Mouse (Mus musculus): ENCODE measurements around the gene Dmrtc1a. TPM values are rescaled to one million over a fixed set of nuclear protein-coding genes. Genes with fewer than 3 reads are reported as not detected.
A peak's percentile ranks its signal among the peaks of the same experiment; 100 is the strongest.
"Not testable (repeated sequence)": the region's sequence is repeated elsewhere in the genome, so short reads cannot be mapped to it uniquely, and the experiment has no call there.

Gene Dmrtc1a
- 1.8 and 2.4 TPM in 2 replicates for polyA plus RNA-seq (2014; fragmentation: Nextera tagmentation; extraction: Ambion mirVana)

GRCm38 (mm10) chrX:102908587-102908986 is at the start of gene Dmrtc1a, which contains the start of gene 1700011M02Rik:
Dmrtc1a (minus strand) TSS chrX:102908687.
1700011M02Rik (plus strand) TSS chrX:102908905.
- H3K27ac ChIP-seq (ENCODE audit: low read length); H3K27me3 ChIP-seq (ENCODE audit: control insufficient read depth, insufficient read depth, low read length); H3K9me3 ChIP-seq (ENCODE audit: control insufficient read depth, low read depth, low read length); H3K36me3 ChIP-seq (ENCODE audit: control insufficient read depth, insufficient read depth, low read length); H3K4me2 ChIP-seq (replicated peaks; ENCODE audit: low read depth, low read length); H3K9ac ChIP-seq (replicated peaks; ENCODE audit: low read depth, low read length); H3K4me3 ChIP-seq (ENCODE audit: low read depth, low read length); H3K4me1 ChIP-seq (ENCODE audit: control insufficient read depth, insufficient read depth, low read length); ATAC-seq (ENCODE audit: insufficient number of reproducible peaks, insufficient read depth, low FRiP score, low read depth): not testable (repeated sequence)
- WGBS = 84% methylated on average over 6 of the region's 9 CpGs

- H3K36me3 ChIP-seq (ENCODE audit: control insufficient read depth, insufficient read depth, low read length); ATAC-seq (ENCODE audit: insufficient number of reproducible peaks, insufficient read depth, low FRiP score, low read depth); H3K4me2 ChIP-seq (replicated peaks; ENCODE audit: low read depth, low read length); H3K4me1 ChIP-seq (ENCODE audit: control insufficient read depth, insufficient read depth, low read length); H3K27me3 ChIP-seq (ENCODE audit: control insufficient read depth, insufficient read depth, low read length); H3K9me3 ChIP-seq (ENCODE audit: control insufficient read depth, low read depth, low read length); H3K27ac ChIP-seq (ENCODE audit: low read length); H3K9ac ChIP-seq (replicated peaks; ENCODE audit: low read depth, low read length); H3K4me3 ChIP-seq (ENCODE audit: low read depth, low read length): not testable (repeated sequence)
- 86% methylated on average over 11 of the region's 11 CpGs for WGBS
Measured at GRCm38 (mm10) chrX:102950136-102950535, 41.6 kb upstream of the Dmrtc1a start.

- H3K36me3 ChIP-seq (ENCODE audit: control insufficient read depth, insufficient read depth, low read length) = no peaks in the 10 kb centered on the region
Measured at GRCm38 (mm10) chrX:102936743-102937142, 28.3 kb upstream of the Dmrtc1a start.

GRCm38 (mm10) chrX:102934395-102934764 is 25.9 kb upstream of the Dmrtc1a start:
- H3K27me3 ChIP-seq (ENCODE audit: control insufficient read depth, insufficient read depth, low read length) = no peaks in the 10 kb centered on the region
- no peak for ATAC-seq (ENCODE audit: insufficient number of reproducible peaks, insufficient read depth, low FRiP score, low read depth)
- H3K4me3 ChIP-seq (ENCODE audit: low read depth, low read length) = peak overlapping the region; percentile 45; the same call in 1 of the 2 replicates
- no peaks in the 10 kb centered on the region for H3K9me3 ChIP-seq (ENCODE audit: control insufficient read depth, low read depth, low read length)
- peak overlapping the region; percentile 54; the same call in 1 of the 2 replicates for H3K4me2 ChIP-seq (replicated peaks; ENCODE audit: low read depth, low read length)
- H3K27ac ChIP-seq (ENCODE audit: low read length) = no peak overlapping the region
- H3K36me3 ChIP-seq (ENCODE audit: control insufficient read depth, insufficient read depth, low read length) = no peaks in the 10 kb centered on the region
- H3K9ac ChIP-seq (replicated peaks; ENCODE audit: low read depth, low read length) = no peak overlapping the region
- H3K4me1 ChIP-seq (ENCODE audit: control insufficient read depth, insufficient read depth, low read length) = no peaks in the 10 kb centered on the region
- 66% methylated on average over 8 of the region's 8 CpGs for WGBS

More at GRCm38 (mm10) chrX:102936743-102937142, 28.3 kb upstream of the Dmrtc1a start:
- Histone ChIP-seq H3K27me3 (ENCODE audit: control insufficient read depth, insufficient read depth, low read length) (no peaks in the 10 kb centered on the region), H3K9me3 (ENCODE audit: control insufficient read depth, low read depth, low read length) (no peaks in the 10 kb centered on the region), H3K9ac (replicated peaks; ENCODE audit: low read depth, low read length) (no peak overlapping the region), H3K27ac (ENCODE audit: low read length) (no peak overlapping the region), H3K4me3 (ENCODE audit: low read depth, low read length) (no peak overlapping the region), H3K4me1 (ENCODE audit: control insufficient read depth, insufficient read depth, low read length) (no peaks in the 10 kb centered on the region), H3K4me2 (replicated peaks; ENCODE audit: low read depth, low read length) (no peak overlapping the region)
- WGBS = 50% methylated on average over 5 of the region's 5 CpGs
- no peak for ATAC-seq (ENCODE audit: insufficient number of reproducible peaks, insufficient read depth, low FRiP score, low read depth)

- Histone ChIP-seq H3K4me2 (replicated peaks; ENCODE audit: low read depth, low read length) (peak overlapping the region; percentile 54), H3K4me3 (ENCODE audit: low read depth, low read length) (peak overlapping the region; percentile 45), H3K9me3 (ENCODE audit: control insufficient read depth, low read depth, low read length) (no peaks in the 10 kb centered on the region), H3K27ac (ENCODE audit: low read length) (no peak overlapping the region), H3K4me1 (ENCODE audit: control insufficient read depth, insufficient read depth, low read length) (no peaks in the 10 kb centered on the region), H3K36me3 (ENCODE audit: control insufficient read depth, insufficient read depth, low read length) (no peaks in the 10 kb centered on the region), H3K9ac (replicated peaks; ENCODE audit: low read depth, low read length) (peak overlapping the region; percentile 40), H3K27me3 (ENCODE audit: control insufficient read depth, insufficient read depth, low read length) (no peaks in the 10 kb centered on the region)
- WGBS = 18% methylated on average over 57 of the region's 68 CpGs
- ATAC-seq (ENCODE audit: insufficient number of reproducible peaks, insufficient read depth, low FRiP score, low read depth) = peak; percentile 77
Measured at GRCm38 (mm10) chrX:102933571-102934394, 25.3 kb upstream of the Dmrtc1a start.

DNA sequence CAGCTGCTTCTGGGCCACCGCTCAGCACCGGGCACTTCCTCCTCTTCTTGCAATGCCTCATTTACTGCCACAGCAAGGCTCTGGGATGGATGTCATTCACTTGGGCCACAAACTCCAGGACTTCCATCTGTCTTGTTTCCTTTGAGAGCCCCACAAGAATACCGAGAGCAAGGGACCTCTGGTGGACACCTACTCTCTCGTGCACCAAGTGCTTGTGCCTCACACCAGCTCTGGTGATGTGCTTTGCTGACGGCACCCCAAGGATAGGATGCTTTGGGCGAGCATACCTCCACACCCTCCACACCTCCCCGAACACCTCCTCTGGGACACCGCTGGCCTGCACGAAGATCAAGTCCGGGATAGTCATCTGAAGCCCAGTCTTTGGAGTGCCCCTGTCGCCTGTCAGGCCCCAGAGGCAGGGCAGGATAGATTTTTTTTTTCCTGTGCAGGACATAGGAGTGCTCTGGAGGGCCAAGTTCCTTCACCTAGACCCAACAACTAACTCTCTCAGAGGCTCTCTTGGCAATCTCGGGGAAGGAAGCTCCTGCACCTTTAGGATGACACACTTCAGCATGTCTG is 24.6 kb upstream of the Dmrtc1a start:
- no peak for ATAC-seq (ENCODE audit: insufficient number of reproducible peaks, insufficient read depth, low FRiP score, low read depth)
- no peak overlapping the region for H3K27ac ChIP-seq (ENCODE audit: low read length)
- no peaks in the 10 kb centered on the region for H3K9me3 ChIP-seq (ENCODE audit: control insufficient read depth, low read depth, low read length)
- no peaks in the 10 kb centered on the region for H3K36me3 ChIP-seq (ENCODE audit: control insufficient read depth, insufficient read depth, low read length)
- H3K4me1 ChIP-seq (ENCODE audit: control insufficient read depth, insufficient read depth, low read length) = no peaks in the 10 kb centered on the region
- H3K9ac ChIP-seq (replicated peaks; ENCODE audit: low read depth, low read length) = no peak overlapping the region
- 53% methylated on average over 12 of the region's 12 CpGs for WGBS
- no peaks in the 10 kb centered on the region for H3K27me3 ChIP-seq (ENCODE audit: control insufficient read depth, insufficient read depth, low read length)
- H3K4me2 ChIP-seq (replicated peaks; ENCODE audit: low read depth, low read length) = peak overlapping the region; percentile 54
- peak overlapping the region; percentile 45 for H3K4me3 ChIP-seq (ENCODE audit: low read depth, low read length)

GRCm38 (mm10) chrX:102928072-102928471 is 19.6 kb upstream of the Dmrtc1a start, which contains the start of gene 1700018G05Rik:
1700018G05Rik (plus strand) TSS chrX:102928372.
- 92% methylated on average over 6 of the region's 6 CpGs for WGBS
- not testable (repeated sequence) for H3K27me3 ChIP-seq (ENCODE audit: control insufficient read depth, insufficient read depth, low read length); H3K4me1 ChIP-seq (ENCODE audit: control insufficient read depth, insufficient read depth, low read length); H3K4me3 ChIP-seq (ENCODE audit: low read depth, low read length); H3K4me2 ChIP-seq (replicated peaks; ENCODE audit: low read depth, low read length); H3K27ac ChIP-seq (ENCODE audit: low read length); H3K9ac ChIP-seq (replicated peaks; ENCODE audit: low read depth, low read length); H3K36me3 ChIP-seq (ENCODE audit: control insufficient read depth, insufficient read depth, low read length); ATAC-seq (ENCODE audit: insufficient number of reproducible peaks, insufficient read depth, low FRiP score, low read depth); H3K9me3 ChIP-seq (ENCODE audit: control insufficient read depth, low read depth, low read length)

DNA sequence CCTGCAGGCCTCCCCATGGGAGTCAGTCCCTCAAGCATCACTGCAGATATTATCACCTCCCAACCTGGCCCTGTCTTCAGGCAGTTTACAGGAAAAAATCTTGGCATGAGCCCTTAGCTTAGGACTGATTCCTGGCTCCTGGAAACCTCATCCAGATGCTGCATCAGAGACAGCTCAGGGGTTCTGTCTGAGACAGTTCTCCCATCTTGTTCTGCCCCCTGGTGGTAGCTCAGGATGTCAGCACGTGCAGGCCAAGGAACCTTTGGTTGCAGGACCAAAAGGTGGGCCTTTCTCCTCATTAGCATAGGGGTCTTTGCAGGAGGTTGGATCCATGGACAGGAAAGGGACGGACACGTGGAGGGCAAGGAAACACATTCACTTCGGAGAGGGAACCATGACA is 18.2 kb upstream of the Dmrtc1a start:
- not testable (repeated sequence) for H3K9ac ChIP-seq (replicated peaks; ENCODE audit: low read depth, low read length); H3K4me3 ChIP-seq (ENCODE audit: low read depth, low read length); H3K27me3 ChIP-seq (ENCODE audit: control insufficient read depth, insufficient read depth, low read length); H3K27ac ChIP-seq (ENCODE audit: low read length); H3K9me3 ChIP-seq (ENCODE audit: control insufficient read depth, low read depth, low read length); H3K4me2 ChIP-seq (replicated peaks; ENCODE audit: low read depth, low read length); H3K4me1 ChIP-seq (ENCODE audit: control insufficient read depth, insufficient read depth, low read length); ATAC-seq (ENCODE audit: insufficient number of reproducible peaks, insufficient read depth, low FRiP score, low read depth); H3K36me3 ChIP-seq (ENCODE audit: control insufficient read depth, insufficient read depth, low read length)
- WGBS = 24% methylated on average over 4 of the region's 4 CpGs

All from stomach, embryonic 14.5 days (tissue).